Mouse (Mus musculus): ENCODE measurements around the gene Chmp2b. TPM values are rescaled to one million over a fixed set of nuclear protein-coding genes. Genes with fewer than 3 reads are reported as not detected.

Chmp2b gene
- total RNA-seq, 2 experiments from 2014 or later, result 28.2 to 30.4 TPM

DNA sequence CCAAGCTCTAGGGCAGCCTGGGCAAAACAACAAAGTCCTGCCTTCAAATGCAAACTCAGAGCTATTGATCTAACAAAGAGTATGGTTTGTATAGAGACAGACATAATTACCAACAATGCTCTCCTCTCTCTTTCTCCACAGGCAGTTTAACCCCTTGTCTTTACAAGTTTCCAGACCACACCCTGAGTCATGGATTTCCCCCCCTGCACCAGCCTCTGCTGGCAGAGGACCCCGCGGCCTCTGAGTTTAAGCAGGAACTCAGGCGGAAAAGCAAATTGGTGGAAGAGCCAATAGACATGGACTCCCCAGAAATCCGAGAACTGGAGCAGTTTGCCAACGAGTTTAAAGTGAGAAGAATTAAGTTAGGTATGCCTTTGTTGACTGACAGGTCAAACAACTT is 32.9 kb downstream of the Chmp2b start:
- no peak for DNase-seq
- intact Hi-C loops (cut with DNase I), result no loop called here

GRCm38 (mm10) chr16:65526695-65527094 is 35.8 kb downstream of the Chmp2b start:
- DNase-seq, result no peak
- intact Hi-C loops (cut with DNase I), result no loop called here

DNA sequence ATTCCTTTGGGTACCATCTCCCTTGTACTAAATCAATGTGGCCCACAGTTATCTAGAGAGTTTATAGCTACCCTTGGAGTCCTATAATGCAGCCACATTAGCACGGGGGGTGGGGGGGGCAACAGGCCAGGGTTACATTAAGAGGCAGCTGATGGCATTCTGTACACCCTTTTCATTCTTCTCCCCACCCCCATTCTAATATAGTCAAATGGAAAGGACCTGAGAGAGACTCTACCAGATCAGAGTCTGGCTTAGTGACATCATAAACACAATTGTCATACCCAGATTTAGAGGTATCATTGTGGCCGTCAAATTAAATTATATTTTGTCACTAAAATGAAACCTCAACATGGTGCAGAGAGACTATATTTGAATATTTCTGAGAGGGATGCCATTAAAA is 36.5 kb downstream of the Chmp2b start:
- intact Hi-C loops (cut with DNase I), result no loop called here
- no peak for DNase-seq

- intact Hi-C loops (cut with DNase I), result no loop called here
- no peak for DNase-seq
Observed at GRCm38 (mm10) chr16:65520211-65520610, 42.3 kb downstream of the Chmp2b start, which contains the start of gene Pou1f1. Gene Pou1f1 (plus strand): TSS chr16:65520511.

GRCm38 (mm10) chr16:65514223-65514622 is 48.3 kb downstream of the Chmp2b start:
- DNase-seq, result no peak
- intact Hi-C loops (cut with DNase I), result no loop called here

- intact Hi-C loops (cut with DNase I), result no loop called here
- no peak for DNase-seq
Observed at GRCm38 (mm10) chr16:65497049-65497448, 65.5 kb downstream of the Chmp2b start.

DNA sequence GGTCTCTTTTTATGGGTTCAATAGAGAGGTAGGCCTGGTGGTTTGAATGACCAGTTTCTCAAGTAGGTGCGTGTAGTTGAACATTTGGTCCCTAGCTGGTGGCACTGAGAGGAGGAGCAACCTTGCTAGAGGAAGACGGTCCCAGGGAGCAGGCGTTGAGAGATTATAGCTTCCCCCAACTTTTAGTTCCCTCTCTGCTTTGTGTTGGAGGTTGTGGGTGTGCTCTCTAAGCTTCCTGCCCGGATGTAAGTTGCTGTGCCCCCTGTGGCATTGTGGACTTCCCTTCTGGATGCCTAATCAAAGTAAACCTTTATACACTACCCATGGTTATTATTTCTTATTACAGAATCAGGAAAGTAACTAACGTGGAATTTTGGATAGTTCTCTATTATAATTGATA is 66.5 kb downstream of the Chmp2b start:
- no peak for DNase-seq
- intact Hi-C loops (cut with DNase I), result no loop called here

Other genes with a start within 250 kb of the Chmp2b start
- not detected for gene Pou1f1, start 42.2 kb downstream of the Chmp2b start, total RNA-seq (2021)